Mouse (Mus musculus) mouse trophoblast stem cell (cell line): ENCODE results near the gene BC034090.

Source experiments
- in situ Hi-C, 2 experiments: fragments of 300-500 bp; cut with MseI, MboI; formaldehyde crosslinking; loops; 2 replicates in 1 of 2; 3 replicates in 1 of 2; pipeline ENCODE4 v1.15.1; 2025

BC034090 gene

GRCm38 (mm10) chr1:155244771-155245211 lies 547 bp upstream of the BC034090 start:
- in situ Hi-C loops = no loop called here

GRCm38 (mm10) chr1:155242488-155242745 lies 1.8 kb downstream of the BC034090 start:
- in situ Hi-C loops = no loop called here

- in situ Hi-C loops = no loop called here
Observed at GRCm38 (mm10) chr1:155241701-155242487, 2.4 kb downstream of the BC034090 start.

- in situ Hi-C loops = no loop called here
Observed at GRCm38 (mm10) chr1:155239962-155240717, 4.1 kb downstream of the BC034090 start.

- in situ Hi-C loops = no loop called here
Observed at GRCm38 (mm10) chr1:155239169-155239568, 5.1 kb downstream of the BC034090 start.

- in situ Hi-C loops = no loop called here
Observed at GRCm38 (mm10) chr1:155238126-155238525, 6.1 kb downstream of the BC034090 start.

GRCm38 (mm10) chr1:155237390-155237789 lies 6.9 kb downstream of the BC034090 start:
- in situ Hi-C loops = no loop called here

- in situ Hi-C loops = no loop called here
Observed at GRCm38 (mm10) chr1:155236306-155237024, 7.8 kb downstream of the BC034090 start.

GRCm38 (mm10) chr1:155235641-155236040 lies 8.6 kb downstream of the BC034090 start:
- in situ Hi-C loops = no loop called here

GRCm38 (mm10) chr1:155233931-155234607 lies 10.2 kb downstream of the BC034090 start:
- in situ Hi-C loops = no loop called here

- in situ Hi-C loops = no loop called here
Observed at GRCm38 (mm10) chr1:155233378-155233777, 10.9 kb downstream of the BC034090 start.

GRCm38 (mm10) chr1:155232786-155233185 lies 11.5 kb downstream of the BC034090 start:
- in situ Hi-C loops = no loop called here

- in situ Hi-C loops = no loop called here
Observed at GRCm38 (mm10) chr1:155232385-155232784, 11.9 kb downstream of the BC034090 start.

- in situ Hi-C loops = loop anchor here in 1 of 2 experiments (10.0 kb wide), 1 partner anchor 185 kb away; no protein-coding TSS in a partner anchor
Observed at GRCm38 (mm10) chr1:155229464-155230411, 14.5 kb downstream of the BC034090 start.

GRCm38 (mm10) chr1:155223849-155224554 lies 20.2 kb downstream of the BC034090 start:
- in situ Hi-C loops = loop anchor here (5.0 to 25.0 kb wide), 3 partner anchors 179 to 437 kb away; no protein-coding TSS in a partner anchor

- in situ Hi-C loops = loop anchor here (5.0 to 25.0 kb wide), 3 partner anchors 178 to 436 kb away; no protein-coding TSS in a partner anchor
Observed at GRCm38 (mm10) chr1:155223036-155223435, 21.2 kb downstream of the BC034090 start.

GRCm38 (mm10) chr1:155222101-155222669 lies 22.1 kb downstream of the BC034090 start:
- in situ Hi-C loops = loop anchor here (5.0 to 25.0 kb wide), 3 partner anchors 177 to 435 kb away; no protein-coding TSS in a partner anchor

- in situ Hi-C loops = loop anchor here (10.0 to 25.0 kb wide), 2 partner anchors 432 to 434 kb away; no protein-coding TSS in a partner anchor
Observed at GRCm38 (mm10) chr1:155218924-155219323, 25.3 kb downstream of the BC034090 start.
